Mouse (Mus musculus): ENCODE results near the gene Ppp3ca. TPM values are rescaled to one million over a fixed set of nuclear protein-coding genes. Genes with fewer than 3 reads are reported as not detected.

Ppp3ca gene
- total and polyA plus RNA-seq, 2 experiments from 2014 or later: 159 to 184 TPM

DNA sequence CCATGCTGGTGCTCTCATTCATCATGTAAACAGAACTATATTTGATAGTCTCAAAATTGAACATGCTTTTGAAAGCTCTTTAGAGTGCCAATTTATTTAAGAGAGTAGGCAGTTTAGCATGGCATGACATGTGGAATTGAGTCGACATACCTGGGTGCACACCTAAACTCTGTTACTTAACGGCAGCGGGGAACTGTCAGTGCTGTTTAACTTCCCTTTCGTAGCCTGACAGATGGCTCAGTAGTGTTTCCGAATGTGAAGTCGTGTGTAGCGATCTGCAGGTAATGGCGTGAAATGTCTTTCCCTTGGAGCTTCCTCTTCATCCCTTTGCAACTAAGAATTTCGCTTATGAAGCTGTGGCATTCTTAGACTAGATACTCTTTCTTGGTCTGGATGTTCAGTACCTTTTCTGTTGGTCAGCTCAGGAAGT lies 107.9 kb downstream of the Ppp3ca start:
- Histone ChIP-seq H3K9ac (replicated peaks; ENCODE audit: low read length, poor library complexity, severe bottlenecking) (no peak overlapping the region), H3K27ac (ENCODE audit: low read depth, low read length) (no peak overlapping the region), H3K9me3 (ENCODE audit: low read length) (no peaks in the 10 kb centered on the region), H3K4me3 (ENCODE audit: low read depth, low read length) (no peak overlapping the region), H3K27me3 (ENCODE audit: insufficient read depth, low read length) (no peaks in the 10 kb centered on the region), H3K4me1 (ENCODE audit: insufficient read depth, low read length) (no peaks in the 10 kb centered on the region), H3K4me2 (ENCODE audit: low read depth, low read length, poor library complexity, severe bottlenecking) (no peak overlapping the region), H3K36me3 (ENCODE audit: insufficient read depth, low read length) (no peaks in the 10 kb centered on the region)
- ATAC-seq (ENCODE audit: low FRiP score) (no peak), DNase-seq (ENCODE audit: low spot score) (no peak)
- TF ChIP-seq CTCF (IDR thresholded peaks at IDR 0.05): no peak
- WGBS: 80% methylated on average over 9 of the region's 9 CpGs

DNA sequence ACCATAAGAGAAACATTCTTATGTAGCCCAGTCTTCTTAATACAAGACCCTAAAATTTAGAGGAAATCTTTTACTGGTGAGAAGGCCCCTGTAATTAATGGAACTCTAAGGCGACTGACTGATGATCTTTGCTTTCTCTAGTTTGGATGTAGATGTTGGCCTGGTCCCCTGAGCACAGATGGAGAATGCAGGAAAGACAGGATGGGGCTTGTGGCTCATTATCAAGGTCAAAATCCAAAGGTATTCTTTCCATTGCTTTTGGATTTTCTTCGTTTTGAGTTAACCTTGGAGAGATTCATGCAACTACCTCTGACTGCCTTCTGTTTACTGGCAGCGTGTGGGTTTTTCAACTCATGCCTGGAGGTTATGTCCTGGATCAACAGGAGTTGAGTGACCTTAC lies 110.4 kb downstream of the Ppp3ca start:
- no peak for TF ChIP-seq CTCF (IDR thresholded peaks at IDR 0.05)
- H3K9ac ChIP-seq (replicated peaks; ENCODE audit: low read length, poor library complexity, severe bottlenecking): no peak overlapping the region
- ATAC-seq (ENCODE audit: low FRiP score) (no peak), DNase-seq (ENCODE audit: low spot score) (no peak)
- H3K4me1 ChIP-seq (ENCODE audit: insufficient read depth, low read length): no peaks in the 10 kb centered on the region
- H3K9me3 ChIP-seq (ENCODE audit: low read length): no peaks in the 10 kb centered on the region
- H3K27me3 ChIP-seq (ENCODE audit: insufficient read depth, low read length): no peaks in the 10 kb centered on the region
- H3K4me3 ChIP-seq (ENCODE audit: low read depth, low read length): no peak overlapping the region
- WGBS: 88% methylated on average over 3 of the region's 3 CpGs
- H3K4me2 ChIP-seq (ENCODE audit: low read depth, low read length, poor library complexity, severe bottlenecking): no peak overlapping the region
- no peaks in the 10 kb centered on the region for H3K36me3 ChIP-seq (ENCODE audit: insufficient read depth, low read length)
- no peak overlapping the region for H3K27ac ChIP-seq (ENCODE audit: low read depth, low read length)

DNA sequence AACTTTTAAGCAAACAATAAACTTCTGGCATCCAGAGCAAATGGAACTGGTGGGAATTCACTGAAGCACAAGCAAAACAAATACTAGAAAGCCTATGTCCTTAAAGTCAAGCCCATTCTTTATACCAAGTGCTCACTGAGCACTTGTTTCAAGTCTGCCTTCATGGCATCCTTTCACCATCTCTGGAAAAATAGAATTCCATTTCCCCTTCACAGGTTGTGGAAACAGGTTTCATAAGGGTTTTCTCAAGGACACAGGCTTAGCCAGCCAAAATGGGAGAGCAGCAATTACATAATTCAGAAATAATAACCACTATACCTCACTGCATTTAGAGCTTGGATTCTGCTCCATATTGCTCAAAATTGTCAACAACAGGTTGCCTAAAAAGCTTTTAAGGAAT lies 112.1 kb downstream of the Ppp3ca start:
- H3K9ac ChIP-seq (replicated peaks; ENCODE audit: low read length, poor library complexity, severe bottlenecking): no peak overlapping the region
- H3K27me3 ChIP-seq (ENCODE audit: insufficient read depth, low read length): no peaks in the 10 kb centered on the region

DNA sequence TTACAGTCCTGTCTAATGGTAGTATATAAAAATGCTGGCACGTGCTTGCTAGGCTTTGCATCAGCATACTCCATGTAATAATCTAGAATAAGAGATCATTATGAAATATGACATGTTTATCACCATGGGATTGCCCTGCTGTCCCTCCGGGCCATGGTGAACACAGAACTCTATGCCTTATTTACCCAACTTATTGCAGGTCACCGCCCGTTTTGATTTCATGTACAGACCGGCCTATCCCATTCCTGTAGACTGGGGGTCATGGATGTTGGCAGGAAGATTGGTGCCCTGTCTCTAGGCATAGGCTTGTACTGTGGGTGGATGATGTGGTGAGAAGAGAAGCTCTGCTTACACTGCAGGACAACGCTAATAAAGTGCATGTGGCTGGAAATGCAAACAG lies 115.8 kb downstream of the Ppp3ca start:
- no peak overlapping the region for H3K9ac ChIP-seq (replicated peaks; ENCODE audit: low read length, poor library complexity, severe bottlenecking)
- ATAC-seq (ENCODE audit: low FRiP score) (no peak), DNase-seq (ENCODE audit: low spot score) (no peak)
- H3K27me3 ChIP-seq (ENCODE audit: insufficient read depth, low read length): no peaks in the 10 kb centered on the region
- no peaks in the 10 kb centered on the region for H3K9me3 ChIP-seq (ENCODE audit: low read length)
- no peak for TF ChIP-seq CTCF (IDR thresholded peaks at IDR 0.05)
- no peak overlapping the region for H3K4me3 ChIP-seq (ENCODE audit: low read depth, low read length)
- no peaks in the 10 kb centered on the region for H3K36me3 ChIP-seq (ENCODE audit: insufficient read depth, low read length)
- H3K27ac ChIP-seq (ENCODE audit: low read depth, low read length): no peak overlapping the region
- H3K4me2 ChIP-seq (ENCODE audit: low read depth, low read length, poor library complexity, severe bottlenecking): no peak overlapping the region
- 92% methylated on average over 6 of the region's 6 CpGs for WGBS
- peaks cover 3% of the 10 kb centered on the region; the same call in 1 of the 2 replicates for H3K4me1 ChIP-seq (ENCODE audit: insufficient read depth, low read length)

More for the DNA sequence above, 112.1 kb downstream of the Ppp3ca start:
- DNase-seq (ENCODE audit: low spot score): no peak
- Histone ChIP-seq H3K36me3 (ENCODE audit: insufficient read depth, low read length) (no peaks in the 10 kb centered on the region), H3K4me2 (ENCODE audit: low read depth, low read length, poor library complexity, severe bottlenecking) (no peak overlapping the region), H3K9me3 (ENCODE audit: low read length) (no peaks in the 10 kb centered on the region), H3K4me1 (ENCODE audit: insufficient read depth, low read length) (peaks cover 3% of the 10 kb centered on the region; the same call in 1 of the 2 replicates), H3K27ac (ENCODE audit: low read depth, low read length) (no peak overlapping the region), H3K4me3 (ENCODE audit: low read depth, low read length) (no peak overlapping the region)
- ATAC-seq (ENCODE audit: low FRiP score): no peak
- TF ChIP-seq CTCF (IDR thresholded peaks at IDR 0.05): no peak

DNA sequence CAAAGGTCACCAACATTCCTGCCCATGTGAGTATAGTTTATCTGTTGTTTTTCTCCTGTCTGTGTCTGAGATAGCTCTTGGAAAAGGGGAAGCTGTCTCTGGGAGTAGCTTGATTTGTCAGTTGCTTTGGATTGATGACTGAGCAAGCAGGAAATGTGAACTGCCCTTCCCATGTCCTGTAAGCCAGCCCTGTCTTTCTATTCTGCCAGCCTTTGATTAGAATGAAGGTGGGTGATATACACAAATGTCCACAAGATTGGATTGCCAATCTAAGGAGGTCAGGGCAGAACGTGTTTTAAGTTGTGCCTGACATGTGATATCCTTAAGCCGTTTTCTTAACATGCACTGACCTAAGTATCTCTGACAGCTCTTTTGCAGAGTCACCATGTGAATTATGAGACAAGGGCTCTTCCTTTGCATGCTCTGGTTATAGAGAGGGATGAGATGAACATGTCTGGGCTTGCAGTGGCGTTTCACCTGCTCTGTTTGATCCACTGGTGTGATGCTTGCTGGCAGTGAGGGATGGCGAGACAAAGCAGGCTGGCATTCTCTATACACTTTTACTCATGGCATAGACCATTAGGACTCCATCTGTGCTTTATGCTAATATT lies 120.4 kb downstream of the Ppp3ca start:
- TF ChIP-seq CTCF (IDR thresholded peaks at IDR 0.05): no peak
- WGBS: 55% methylated on average over 4 of the region's 4 CpGs
- Histone ChIP-seq H3K4me3 (ENCODE audit: low read depth, low read length) (no peak overlapping the region), H3K9ac (replicated peaks; ENCODE audit: low read length, poor library complexity, severe bottlenecking) (no peak overlapping the region), H3K9me3 (ENCODE audit: low read length) (no peaks in the 10 kb centered on the region), H3K36me3 (ENCODE audit: insufficient read depth, low read length) (no peaks in the 10 kb centered on the region), H3K27ac (ENCODE audit: low read depth, low read length) (no peak overlapping the region; the same call in 1 of the 2 replicates), H3K27me3 (ENCODE audit: insufficient read depth, low read length) (no peaks in the 10 kb centered on the region), H3K4me2 (ENCODE audit: low read depth, low read length, poor library complexity, severe bottlenecking) (no peak overlapping the region), H3K4me1 (ENCODE audit: insufficient read depth, low read length) (peaks cover 7% of the 10 kb centered on the region; the same call in 1 of the 2 replicates)
- no peak for DNase-seq (ENCODE audit: low spot score)
- ATAC-seq (ENCODE audit: low FRiP score): no peak

DNA sequence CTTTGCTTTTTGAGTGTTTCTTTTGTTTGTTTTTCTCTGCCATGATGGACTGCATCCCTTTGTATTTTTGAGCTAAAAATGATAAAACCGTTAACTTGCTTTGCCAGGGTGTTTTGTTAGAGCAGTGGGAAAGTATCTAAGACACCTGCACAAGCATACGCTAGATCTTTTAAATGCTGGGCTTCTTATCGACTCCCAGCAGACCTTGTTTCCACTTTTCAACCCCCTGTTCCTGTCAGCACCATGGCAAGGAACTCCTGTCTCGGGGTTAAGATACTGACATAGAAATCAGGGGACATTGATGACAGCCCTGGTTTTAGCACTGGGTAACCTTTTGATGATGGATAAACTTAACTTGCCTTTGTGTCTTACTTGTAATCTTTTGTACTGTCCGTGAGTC lies 121.5 kb downstream of the Ppp3ca start:
- Histone ChIP-seq H3K9me3 (ENCODE audit: low read length) (no peaks in the 10 kb centered on the region), H3K4me2 (ENCODE audit: low read depth, low read length, poor library complexity, severe bottlenecking) (no peak overlapping the region), H3K9ac (replicated peaks; ENCODE audit: low read length, poor library complexity, severe bottlenecking) (no peak overlapping the region), H3K36me3 (ENCODE audit: insufficient read depth, low read length) (no peaks in the 10 kb centered on the region), H3K27ac (ENCODE audit: low read depth, low read length) (no peak overlapping the region), H3K4me3 (ENCODE audit: low read depth, low read length) (no peak overlapping the region), H3K27me3 (ENCODE audit: insufficient read depth, low read length) (no peaks in the 10 kb centered on the region), H3K4me1 (ENCODE audit: insufficient read depth, low read length) (peaks cover 4% of the 10 kb centered on the region; the same call in 1 of the 2 replicates)
- no peak for TF ChIP-seq CTCF (IDR thresholded peaks at IDR 0.05)
- no peak for ATAC-seq (ENCODE audit: low FRiP score)
- WGBS: 87% methylated on average over 5 of the region's 5 CpGs
- no peak for DNase-seq (ENCODE audit: low spot score)

All from midbrain, postnatal 0 days (tissue).